Mouse (Mus musculus) cerebellum, adult 9-11 months (tissue): ENCODE measurements around the gene Scarb2.

ENCODE experiments used
- DNase-seq: peaks from one replicate; pipeline ENCODE4 v3.0.0; 2022

The Scarb2 gene

DNA sequence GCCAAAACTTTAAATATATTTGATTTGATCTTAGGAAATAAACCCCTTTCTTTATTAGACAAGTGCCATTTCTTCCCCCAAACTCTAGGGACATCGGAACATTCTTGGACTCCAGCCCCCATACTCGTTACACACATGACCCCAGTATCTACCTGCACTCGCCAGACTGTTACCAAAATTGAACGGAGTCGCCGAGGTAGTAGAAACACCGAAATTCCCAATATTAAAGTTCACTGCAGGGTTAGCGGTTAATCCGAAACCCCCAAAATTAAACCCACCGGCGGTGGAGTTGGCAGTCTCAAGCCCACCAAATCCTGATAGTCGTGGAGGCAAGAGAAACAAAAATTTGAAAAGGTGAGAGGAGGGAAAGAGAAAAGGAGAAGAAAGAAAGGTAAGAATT lies 72.6 kb downstream of the Scarb2 start:
- DNase-seq: peak; percentile 24

DNA sequence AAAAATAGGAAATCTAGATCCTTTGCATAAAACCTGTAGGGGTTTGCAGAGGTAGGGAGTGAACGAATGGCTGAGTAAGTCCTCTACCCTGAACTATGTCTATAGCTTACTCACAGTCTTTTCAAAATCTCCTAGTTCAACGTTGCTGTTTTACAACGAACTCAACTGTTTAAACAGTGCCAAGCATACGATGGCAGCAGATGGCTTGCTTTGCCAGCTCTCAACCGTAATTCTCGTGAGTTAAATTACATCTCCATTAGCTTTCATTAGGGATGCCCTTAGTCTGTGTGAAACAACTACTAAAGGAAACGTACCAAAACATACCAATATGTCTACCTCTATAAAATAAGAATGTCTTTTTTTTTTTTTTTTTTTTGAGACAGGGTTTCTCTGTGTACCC lies 75.0 kb downstream of the Scarb2 start:
- no peak for DNase-seq

DNA sequence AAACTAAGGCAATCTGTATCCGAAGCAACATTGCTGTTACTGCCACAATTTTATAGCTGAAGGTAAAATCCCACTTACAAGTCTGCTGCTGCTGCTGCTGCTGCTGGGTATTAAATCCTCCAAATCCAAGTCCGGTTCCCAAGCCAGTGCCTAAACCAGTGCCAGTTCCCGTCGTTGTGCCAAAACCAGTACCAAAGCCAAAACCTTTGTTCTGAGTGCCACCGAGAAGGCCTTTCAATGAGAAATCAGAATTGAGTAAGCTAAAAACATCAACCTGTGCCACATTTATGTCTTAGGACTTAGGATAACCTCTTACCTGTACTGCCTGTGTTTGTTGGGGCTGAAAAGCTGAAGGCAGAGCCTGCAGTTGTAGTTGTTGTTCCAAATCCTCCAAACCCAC lies 75.9 kb downstream of the Scarb2 start:
- DNase-seq: no peak

DNA sequence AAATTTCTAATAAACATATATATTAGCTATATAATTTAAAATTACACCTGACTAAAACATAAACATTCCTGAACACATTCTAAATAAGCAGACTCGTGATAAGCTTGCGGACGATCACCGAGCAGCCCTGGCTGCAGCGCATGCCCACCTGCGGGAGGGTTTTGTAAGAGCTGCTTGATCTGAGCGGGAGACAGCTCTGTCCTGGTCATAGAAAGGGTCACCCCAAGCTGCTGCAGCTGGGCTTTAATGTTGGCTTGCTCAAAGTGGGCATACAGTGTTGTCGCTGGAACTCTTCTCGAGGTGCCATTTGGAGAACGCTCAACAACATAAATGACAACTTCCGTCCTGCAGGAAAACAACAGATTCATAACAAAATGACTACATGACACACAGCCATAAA lies 82.5 kb downstream of the Scarb2 start:
- no peak for DNase-seq

DNA sequence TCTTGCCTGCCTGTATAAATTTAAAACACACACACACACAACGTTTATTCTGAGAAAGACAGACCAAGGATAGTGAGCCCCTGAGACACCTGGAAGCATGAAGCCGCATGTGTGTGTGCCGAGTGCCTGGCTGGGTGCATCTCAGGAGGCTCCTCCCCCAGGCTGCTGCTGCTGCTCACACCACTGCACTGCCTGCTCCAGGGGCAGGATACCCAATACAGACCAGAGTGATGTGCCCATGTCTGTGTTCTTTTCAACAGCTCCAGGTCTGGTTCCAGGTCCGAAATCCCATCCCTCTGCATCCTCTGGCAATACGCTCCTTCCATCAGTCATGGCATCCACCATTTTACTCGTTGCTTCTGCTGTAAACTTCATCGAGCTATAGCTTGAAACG lies 92.7 kb downstream of the Scarb2 start:
- DNase-seq: no peak

DNA sequence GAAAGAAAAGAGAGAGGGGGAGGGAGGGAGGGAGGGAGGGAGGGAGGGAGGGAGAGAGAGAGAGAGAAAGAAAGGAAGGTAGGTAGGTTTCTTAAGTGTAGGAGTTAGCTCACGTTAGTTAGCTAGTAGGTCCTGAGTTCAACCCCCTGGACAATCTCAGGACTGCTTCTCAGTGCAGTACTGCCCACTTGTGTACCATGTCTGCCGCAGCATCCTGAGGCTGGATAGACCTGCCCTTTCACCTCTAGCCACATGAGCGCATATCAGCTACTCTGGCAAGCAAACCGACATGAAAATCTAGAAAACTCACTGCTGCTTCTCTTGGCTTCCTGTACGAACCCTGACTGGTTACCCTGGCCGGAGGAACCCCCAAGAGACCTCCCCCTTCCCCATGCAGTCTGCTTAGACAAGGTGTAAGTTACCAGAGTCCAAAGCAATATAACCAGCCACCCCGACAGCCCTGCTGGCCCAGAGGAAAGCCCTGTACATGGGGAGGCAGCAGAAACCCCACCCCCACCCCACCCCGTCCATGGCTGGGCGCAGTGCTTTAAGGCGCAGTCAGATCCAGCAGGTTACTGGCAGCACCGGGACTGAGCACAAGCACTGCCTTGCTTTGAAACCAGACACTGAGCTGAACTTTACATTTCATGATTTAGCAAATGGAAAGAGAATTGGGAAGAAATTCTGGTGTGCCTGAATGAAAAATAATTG lies 93.2 kb downstream of the Scarb2 start:
- no peak for DNase-seq

DNA sequence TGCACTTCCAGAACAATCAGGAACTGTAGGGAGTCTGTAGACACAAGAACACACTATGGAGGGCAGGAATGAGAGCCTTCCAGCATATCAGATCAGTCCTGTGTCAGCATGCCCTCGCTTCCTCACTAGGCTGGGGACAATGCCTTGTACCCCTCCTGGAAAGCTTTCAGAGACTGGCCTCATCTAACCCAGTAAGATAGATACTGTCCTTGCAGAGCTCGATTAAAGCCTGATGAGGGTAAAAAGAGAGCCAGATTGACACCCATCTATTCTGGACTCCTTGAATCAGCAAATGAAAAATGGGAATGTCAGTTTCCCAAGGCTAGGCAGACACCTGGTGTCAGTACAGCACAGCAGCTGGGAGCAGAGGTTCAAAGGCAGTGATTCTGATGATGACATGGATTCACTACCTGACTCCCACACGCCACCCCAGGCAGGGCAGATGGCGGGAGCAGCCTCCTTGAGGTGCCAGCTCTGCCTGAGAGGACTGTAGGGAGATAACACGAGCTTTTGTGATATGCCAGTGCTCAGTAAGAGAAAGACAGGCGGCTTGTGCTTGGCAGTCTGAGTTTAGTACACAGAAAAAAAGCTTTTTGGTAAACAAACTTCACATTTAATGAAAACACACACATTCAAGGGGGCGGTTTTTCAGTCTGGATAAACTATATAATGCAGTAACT lies 95.0 kb downstream of the Scarb2 start:
- DNase-seq: no peak

DNA sequence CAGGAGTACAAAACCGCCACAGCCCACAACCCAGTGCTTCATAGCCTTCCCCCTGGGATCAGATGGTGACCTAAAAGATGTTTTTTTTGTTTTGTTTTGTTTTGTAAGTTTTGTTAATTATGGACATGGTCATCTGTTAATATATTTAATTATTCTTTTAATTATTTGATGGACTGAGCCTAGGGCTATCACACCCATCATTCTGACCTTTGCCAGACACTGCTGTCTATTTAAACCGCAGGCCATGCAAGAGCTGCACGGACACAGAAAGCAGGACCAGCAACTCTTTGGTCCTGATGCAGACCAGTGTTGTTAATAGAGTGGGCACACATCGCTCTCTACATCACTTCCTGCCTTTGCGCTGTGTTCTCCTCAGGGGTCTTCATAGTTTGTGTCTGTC lies 96.1 kb downstream of the Scarb2 start:
- no peak for DNase-seq

DNA sequence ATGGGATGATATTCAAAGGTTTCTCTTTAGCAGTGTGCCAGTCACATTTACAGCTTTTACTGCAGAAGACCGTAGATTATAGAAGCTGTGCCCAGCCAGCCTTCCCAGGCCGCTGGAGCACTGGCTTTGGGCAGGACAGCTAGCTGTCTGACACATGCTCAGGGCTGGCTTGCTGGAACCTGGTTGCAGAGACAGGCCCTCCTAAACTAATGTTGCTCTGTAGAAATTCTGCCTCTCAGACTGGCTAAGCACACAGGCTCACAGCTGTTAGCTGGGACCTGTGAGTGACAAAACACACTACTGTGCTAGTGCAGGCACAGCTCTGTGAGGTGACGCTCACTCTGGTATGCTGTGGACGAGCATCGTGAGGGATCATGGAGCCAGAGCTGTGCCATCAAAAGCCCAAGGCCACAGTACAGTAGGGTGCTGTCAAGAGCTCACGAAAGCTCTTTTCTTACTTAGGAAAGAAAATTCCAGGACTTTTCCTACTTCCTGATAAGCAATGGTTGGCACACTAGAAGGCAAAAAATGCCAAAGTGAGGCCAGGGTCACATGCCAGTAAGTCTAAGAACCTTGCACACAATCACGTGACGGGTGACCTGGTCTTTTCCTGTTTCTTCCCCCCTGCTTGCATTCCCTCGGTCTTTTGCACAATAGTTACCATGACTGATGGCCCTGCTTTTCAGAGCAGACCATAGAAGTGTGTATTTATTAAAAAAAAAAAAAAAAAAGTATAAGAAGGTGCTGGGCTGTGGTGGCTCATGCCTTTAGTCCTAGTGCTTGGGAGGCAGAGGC lies 97.1 kb downstream of the Scarb2 start:
- DNase-seq: no peak

DNA sequence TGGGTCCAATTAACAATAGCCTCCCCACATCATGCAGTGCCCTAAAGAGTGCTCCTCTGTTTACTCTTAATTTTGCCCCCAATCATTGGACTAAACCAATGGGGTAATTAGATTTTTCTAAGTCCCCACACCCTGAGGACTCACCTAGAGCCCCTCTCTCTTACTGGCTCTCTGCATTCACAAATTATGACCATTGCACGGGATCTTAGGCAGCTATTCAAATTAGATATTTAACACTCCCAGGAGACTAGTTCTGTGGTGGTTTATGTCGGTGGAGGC lies 102.3 kb downstream of the Scarb2 start:
- no peak for DNase-seq

DNA sequence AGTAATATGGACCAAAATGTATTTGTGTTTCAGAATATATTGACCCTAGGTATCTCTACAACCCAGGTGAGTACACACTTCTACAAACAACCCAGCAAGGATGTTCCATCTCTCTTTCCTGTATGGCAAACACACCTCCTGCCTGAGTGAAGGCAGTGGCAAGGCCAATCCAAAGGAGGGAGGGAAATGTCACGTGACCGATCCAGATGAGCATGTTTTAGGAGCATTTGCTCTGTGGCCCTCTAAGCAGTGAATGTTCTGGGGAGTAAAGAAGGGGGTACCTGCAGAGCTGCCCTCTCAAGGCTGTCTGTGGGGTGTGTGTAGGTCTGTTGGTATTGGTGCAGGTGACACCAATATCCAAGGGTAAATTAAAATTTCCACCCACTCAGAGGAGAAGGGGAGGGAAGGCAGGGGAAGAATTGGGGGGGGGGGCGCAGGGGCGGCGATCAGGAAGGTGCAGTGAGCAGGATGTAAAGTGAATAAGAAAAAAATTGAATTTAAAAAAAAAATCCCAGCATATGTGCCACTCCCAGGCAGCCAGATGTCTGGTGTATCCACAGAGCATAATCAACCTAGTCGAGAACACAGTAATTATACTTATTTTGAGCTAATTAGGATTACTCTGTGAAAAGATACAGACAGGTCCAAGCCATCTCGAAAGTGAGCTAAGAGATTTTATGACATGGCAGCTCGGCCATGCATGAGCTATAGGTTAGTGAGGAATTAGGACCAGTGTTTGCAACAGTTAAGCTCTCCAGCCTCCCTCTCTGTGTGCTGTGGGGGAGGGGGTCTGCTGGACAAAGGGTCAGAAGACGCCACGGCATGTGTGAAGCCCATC lies 102.9 kb downstream of the Scarb2 start:
- DNase-seq: no peak

DNA sequence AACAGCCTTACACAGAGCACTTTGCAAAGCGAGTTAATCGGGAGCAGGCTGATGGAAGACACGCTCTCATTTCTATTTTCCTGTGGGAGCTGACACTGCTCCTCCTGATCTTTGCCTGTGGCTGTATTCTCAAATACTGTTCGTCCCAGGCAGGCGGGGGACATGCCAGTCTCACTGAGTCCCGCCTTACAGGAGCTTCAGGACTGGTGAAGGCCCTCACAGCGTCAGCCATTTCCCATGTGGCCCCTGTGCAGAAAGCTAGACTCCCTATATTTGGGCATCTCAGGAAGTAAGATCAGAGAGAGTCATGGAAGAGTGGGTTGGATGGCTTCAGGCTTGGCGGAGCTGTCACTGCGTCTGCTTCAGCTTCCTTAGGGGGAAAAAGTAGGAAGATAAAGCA lies 103.8 kb downstream of the Scarb2 start:
- no peak for DNase-seq

DNA sequence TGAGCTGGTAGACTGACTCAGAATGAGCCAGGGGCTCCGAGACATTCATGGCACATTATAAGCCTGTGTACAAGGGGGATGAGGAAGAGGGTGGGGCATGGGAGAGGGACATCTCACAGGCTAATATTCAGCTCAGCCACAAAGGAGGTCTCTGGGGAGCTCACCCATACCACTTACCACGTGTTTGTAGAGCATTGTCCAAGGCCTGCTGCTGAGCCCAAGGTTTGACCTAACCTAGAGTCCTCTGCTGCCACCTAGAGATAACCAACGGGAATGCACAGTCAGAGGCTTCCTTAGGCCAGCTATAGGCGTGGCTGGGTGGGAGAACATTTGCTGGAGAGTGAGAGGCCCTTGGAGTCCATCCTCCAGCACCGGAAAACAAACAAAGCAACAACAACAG lies 108.5 kb downstream of the Scarb2 start:
- DNase-seq: peak; percentile 53

DNA sequence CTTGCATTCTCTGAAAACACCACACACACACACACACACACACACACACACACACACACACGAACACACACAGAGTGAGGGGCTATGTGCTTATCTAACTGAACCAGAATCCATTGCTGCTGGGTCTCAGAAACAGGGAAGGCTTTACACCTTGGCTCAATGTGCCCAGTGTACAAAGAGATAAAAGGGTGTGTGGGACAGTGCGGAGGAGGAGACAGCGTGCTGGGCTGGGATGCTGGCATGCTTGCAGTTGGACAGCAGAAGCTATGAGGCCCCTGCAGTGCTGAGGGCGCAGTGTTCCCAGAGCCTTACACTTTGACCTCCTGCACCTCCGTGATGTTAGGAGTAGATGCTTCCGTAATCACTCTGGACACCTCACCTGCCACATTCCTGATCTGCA lies 110.2 kb downstream of the Scarb2 start:
- no peak for DNase-seq

DNA sequence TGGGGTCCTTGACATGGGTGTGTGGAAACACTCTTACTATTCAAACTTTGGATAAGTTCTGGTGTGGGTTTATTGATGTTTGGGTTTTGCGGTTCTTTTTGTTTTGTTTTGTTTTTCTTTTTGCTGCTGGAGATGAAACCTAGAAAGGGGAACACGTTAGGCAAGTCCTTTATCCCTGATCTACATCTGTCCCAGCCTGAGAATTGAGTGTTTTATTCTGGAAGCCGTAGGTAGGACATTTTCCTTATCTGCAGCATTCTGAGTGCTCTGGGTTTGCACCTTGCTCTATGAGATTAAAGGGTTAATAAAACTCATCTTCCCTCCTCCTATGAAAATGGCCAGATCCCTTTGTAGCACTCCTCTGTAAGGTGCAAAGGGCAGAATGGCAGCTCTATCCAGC lies 110.9 kb downstream of the Scarb2 start:
- DNase-seq: no peak

DNA sequence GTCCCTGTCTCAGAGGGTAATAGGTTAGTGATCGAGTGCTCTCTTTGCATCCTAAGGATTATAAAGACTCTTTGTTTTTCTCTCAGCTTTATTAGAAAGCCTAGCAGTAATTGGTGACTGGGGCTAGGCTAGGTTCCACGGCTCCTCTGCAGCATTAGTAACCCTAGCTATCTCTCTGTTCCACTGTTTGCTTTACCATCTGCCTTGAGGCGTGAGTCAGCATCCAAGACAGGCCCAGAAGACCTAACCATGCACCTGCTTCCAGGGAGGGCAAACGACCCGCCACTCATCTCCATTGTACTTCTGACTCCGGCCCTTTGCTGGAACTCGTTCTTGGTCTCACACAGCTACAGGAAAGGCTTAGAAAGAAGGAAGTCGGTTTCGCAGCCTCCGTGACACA lies 112.8 kb downstream of the Scarb2 start:
- DNase-seq: no peak

DNA sequence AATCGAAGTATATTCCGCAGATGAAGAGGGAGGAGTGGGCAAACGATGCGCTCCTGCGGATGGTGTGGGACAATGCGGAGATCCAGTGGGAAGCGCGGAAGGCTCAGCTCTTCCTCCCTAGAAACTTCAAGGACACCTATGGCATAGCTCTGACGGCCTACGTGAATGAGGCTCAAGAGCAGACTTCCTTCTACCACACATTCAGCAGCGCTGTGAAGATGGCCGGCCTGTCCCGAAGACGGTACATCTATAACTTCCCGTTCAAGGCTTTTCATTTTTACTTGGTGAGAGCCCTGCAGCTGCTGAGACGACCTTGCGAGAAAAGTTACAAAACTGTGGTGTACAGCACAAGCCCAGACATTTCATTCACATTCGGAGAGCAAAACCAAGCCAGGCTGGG lies 114.1 kb downstream of the Scarb2 start:
- DNase-seq: no peak
